Mouse (Mus musculus): ENCODE results near the gene Dgkz. TPM values are rescaled to one million over a fixed set of nuclear protein-coding genes. Genes with fewer than 3 reads are reported as not detected.

The Dgkz gene
- 42.2 and 61.5 TPM in 2 replicates for total RNA-seq (2021)
- long read RNA-seq, transcript Dgkz-201 (31 exons, 3,584 nt), result major isoform, 6 of 26 reads
- long read RNA-seq, partial matches to known transcripts, result 8 of 26 reads
- long read RNA-seq, other reads (novel, unspliced or antisense), result 10 of 26 reads

DNA sequence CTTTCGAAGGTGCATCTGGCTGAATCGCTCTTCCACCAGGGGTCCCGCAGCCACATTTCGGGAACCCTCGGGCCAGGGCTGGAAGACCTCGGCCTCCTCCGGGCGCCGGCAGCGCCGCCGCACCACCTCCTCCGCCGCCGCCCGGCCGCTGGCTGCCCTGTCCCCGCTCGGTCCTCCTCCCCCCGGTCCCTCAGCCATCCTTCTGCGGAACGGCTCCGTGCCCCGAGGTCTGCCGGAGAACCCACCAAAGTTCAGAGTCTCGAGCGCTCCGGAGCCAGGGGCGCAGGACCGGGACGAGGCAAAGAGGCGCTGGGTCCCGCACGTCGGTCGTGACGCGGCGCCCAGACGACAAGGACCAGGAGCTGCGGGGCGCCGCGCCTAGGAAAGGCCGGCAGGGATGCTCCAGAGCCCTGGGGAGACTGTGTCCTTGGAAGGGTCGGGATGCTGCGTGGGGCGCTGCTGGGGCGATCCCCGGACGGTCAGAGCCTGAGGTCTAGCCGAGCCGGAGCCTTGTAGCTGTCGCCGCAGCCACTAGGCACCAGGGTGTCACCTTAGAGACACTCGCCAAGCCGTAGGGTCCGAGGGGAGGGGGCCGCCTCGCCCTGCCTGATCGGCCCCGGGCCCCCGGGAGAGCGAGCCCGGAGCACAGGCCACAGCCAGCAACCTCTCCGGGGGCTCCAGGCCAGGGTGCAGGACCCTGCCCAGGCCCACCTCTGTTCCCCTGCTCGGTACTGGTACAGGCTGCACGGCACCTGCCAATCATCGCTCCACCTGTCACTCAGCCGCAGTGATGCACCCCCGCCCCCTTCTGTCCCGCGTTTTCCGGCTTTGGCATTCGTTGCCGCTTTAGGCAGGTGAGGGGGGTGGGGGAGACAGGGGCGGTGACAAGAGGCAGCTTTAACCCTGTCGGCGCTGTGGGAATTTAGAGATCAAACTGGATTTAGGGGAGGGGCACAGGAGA is at the start of gene Dgkz:
Gene Dgkz, minus strand, starts transcription at position 284 of the 961 bp plus-strand sequence.
- DNase-seq, result peak; percentile 18

DNA sequence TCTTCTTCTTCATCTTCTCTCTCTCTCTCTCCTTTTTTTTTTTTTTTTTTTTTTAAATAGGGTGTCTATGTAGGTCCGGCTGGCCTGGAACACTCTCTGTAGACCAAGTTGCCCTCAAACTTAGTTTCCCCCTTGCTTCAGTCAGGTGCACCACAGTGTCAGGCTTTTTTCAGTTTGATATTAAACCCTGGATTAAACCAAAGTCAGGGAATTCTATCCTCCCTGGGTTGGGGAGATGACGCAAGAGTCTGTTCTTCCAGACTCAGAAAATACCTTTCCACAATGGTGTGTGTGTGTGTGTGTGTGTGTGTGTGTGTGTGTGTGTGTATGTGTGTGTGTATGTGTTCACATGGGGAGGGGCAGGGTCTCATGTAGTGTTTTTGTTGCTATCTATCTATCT is 49.5 kb upstream of the Dgkz start:
- no peak for DNase-seq

DNA sequence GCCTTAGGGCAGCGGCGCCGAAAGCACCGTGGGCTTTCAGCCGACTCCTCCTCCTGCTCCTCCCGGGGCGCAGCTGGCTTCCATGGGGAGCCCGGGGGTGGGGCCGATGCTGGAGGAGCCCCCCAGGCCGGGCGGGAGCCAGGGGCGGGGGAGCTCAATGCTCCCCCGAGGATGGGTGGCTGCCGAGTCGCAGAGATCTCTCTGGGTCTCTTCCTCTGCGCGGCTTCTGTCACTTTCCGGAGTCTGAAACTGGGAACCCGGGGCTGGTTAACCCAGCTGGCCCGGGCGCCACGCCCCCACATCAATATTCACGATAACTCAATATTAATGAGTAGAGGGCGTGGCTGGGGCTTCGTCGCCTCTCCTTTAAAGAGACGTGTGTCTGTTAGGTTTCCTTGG is 48.6 kb upstream of the Dgkz start, which contains the start of gene Creb3l1:
Gene Creb3l1, minus strand, starts transcription at position 229 of the 399 bp plus-strand sequence.
- peak; percentile 80 for DNase-seq

DNA sequence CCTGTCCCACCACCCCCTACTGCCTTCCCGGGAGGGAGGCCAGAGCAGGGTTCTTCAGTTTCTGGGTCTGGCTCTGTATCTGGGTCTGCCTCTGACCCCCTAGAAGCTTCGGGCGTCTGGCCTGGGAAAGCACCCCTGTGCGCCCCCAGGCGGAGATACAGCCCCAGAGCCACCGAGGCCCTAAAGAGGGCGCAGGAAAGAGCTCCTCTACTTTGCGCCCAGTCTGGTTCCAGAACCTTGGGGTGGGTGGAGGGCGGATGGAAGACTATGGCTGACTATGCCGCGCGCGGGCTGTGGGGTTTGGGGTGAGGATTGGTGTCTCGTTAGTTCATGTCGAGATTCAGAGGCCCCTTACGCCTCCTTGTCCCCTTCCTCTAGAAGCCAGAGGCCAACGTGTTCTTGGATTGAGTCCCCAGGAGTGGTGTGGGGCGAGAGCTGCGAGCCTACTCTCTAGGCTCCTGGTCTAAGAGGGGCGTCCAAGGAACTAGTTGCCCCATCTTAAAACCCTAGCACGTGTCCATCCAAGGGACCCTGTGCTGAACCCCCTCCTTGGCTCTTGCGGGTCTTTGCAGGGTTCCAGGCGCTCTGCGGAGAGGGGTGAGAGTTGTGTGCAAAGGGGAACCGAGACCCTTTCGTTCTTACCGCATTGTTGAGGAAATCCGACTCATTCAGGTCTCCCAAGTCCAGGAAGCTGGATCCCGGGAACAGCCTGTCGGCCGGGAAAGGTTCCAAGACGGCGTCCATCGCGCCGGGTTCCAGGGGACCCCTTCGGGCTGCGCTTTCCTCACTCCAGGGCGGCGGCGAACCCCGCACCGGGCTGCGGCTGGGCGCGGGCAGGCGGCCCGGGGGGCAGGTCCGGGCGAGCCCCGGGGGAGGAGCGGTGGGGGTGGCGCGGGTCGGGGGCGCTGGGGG is 48.0 kb upstream of the Dgkz start:
- peak; percentile 35 for DNase-seq

DNA sequence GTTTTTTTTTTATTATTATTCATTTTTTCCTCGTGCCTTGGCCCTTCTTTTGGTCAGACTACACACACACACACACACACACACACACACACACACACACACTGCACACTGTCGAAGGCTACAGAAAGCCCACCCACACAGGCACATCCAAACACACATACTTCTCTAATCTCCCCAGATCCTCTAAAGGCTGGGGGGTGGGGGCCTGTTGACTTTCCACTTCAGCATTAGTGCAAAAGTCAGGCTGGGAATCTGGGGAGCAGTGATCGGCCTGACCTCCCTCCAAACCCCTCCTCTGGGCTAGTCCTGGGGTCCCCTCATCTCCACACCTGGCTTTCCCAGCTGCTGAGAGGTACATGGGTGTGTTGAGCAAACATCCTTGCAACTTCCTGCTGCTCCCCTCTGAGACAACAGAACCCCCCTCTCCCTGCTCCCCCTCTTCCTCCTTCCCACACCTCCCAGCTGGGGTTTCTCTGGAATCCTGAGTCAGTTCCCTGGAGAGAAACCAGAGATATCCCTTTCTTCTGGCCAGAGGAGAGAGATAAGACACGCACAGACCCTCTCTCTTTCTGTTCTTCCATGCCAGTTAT is 45.1 kb upstream of the Dgkz start:
- no peak for DNase-seq

DNA sequence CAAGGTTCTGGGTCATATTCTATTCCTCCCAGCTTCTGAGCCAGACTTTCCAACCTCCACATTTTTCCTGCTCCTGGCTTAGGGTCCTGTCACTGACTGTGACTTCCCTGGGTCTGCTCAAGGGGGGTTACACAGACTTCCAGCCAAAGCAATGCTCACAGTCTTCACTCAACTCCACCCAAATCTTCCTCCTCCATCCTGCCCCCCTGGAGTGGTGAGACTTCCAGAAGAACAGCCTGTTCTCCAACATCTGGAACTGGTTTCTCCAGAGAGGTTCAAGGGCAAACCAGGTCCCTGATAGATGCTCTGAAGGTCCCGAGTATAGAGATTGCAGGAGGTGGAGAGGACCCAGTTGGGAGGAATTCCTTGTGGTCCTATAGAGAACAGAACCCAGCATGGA is 41.8 kb upstream of the Dgkz start:
- no peak for DNase-seq

DNA sequence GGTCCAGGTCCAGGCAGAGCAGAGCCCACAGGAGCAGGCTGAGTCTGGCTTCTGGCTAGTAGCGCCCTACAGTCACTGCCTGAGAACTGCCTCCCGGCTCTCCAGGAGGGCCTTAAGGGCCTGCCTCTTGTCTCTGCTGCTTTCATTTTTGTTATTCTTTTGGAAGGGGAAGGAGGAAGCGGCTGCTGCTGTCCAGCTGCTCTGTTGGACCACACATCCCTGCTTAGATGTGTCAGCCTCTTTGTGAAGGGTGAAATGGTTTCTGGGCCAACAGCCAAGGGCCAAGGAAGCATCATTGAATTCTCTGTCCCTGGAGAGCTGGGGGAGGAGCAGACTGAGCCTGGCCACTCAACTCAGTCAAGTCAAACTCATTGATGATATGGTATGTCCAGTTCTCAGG is 41.3 kb upstream of the Dgkz start:
- DNase-seq, result peak; percentile 75

DNA sequence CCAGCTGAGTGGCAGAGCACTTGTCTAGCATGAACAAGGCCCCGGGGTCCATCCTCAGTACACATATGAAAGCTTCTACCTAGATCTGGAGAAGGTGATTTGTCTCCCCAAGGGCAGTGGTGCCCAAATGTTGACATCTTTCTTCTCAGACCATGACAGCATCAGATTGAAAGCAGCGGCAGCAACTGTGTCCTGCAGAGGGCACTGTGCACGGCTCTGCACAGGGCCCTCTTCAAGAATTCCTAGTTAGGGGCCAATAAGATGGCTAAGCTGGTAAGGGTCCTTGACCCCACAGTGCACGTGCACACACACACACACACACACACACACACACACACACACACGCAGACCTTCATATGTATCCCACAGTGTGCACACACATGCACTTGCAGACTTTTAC is 39.2 kb upstream of the Dgkz start:
- no peak for DNase-seq

DNA sequence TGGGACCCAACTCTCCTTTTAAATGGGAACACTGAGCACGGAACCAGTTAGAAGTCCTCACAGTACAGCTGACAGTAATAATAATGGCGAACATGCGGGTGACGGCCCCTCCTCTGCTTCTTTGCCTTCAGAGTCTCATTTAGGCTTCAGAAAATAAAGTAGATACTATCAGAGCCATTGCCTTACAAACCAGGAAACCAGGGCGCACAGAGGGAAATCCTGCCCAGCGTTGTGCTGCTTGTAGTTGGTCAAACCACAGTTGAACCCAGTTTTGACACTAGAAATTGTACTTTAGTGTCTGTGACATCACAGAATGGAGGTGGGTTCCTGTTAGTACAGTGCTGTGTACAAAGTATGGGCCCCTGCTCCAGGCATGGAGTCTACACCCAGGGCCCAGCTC is 38.6 kb upstream of the Dgkz start:
- DNase-seq, result no peak

DNA sequence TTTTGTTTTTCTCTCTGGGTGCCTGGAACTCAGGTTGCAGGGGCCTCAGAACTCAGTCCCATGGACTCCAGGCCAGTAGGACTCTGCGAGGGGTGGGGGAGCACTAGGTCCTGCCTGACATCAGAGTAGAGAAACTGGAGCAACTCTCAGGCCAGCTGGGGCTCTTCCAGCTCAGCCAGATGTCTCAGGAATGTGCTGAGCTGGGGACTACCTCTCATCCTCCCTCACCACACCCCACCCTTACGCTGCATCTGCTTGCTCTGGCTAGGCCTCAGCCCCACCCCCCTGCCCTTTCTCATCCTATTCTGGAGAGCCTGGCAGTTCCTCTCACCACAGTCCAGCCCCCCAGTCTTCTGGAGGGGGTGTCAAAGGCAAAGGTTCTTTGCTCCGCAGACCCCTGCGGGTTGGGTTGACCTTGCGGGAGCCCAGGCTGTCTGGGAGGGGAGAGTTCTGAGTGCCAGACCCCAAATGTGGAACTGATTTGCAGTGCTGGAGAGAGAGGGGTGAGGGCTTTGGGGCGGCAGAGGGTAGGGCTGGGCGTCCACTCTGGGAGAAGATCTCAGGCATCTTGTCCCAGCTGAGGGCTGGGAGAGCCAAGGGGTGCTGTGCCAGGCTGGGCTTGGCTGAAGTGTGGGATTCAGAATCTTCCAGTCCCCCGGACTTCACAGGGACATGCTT is 37.2 kb upstream of the Dgkz start:
- DNase-seq, result no peak

DNA sequence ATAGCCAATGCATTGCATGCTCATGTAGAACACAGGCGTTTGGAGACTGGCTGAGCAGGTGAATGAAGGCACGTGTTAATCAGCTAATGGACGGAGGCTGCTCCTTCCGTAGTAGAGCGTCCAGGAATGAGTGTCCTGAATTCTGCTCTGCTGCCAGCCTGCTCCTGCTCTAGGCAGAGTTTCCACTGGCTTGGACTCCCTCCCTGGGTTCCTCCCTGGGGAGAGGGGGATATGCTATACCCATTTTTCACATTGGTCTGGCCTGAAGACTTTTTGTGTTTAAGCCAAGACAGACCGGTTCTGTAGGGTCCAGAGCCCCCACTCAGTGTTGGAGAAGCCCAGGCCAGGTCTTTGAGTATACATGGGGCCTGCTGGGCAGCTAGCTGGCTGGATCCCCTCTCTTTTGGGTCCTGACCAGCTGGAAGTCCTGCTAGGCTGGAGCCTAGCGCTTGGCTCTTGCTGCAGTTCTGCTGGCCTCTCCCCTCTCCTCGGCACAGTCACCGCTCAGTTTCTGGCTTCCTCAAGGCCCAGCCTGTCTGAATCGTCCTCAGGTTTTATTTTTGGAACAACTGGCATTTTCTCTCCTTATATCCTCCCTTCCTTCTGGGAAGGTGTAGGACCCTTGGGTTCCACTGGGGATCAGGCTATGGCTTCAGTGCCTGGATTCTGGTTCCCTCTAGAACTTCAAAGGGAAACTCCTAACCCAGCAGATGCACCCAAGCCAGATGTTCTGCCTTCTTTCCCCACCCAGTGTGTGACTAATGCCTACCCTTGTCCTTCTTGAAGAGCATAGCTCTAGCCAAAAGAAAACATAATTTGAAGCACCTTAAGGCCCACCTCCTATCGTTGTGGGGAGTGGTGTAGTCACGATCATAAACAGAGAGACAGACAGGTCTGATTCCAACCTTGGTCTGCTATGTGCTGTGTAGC is 36.0 kb upstream of the Dgkz start:
- DNase-seq, result no peak

DNA sequence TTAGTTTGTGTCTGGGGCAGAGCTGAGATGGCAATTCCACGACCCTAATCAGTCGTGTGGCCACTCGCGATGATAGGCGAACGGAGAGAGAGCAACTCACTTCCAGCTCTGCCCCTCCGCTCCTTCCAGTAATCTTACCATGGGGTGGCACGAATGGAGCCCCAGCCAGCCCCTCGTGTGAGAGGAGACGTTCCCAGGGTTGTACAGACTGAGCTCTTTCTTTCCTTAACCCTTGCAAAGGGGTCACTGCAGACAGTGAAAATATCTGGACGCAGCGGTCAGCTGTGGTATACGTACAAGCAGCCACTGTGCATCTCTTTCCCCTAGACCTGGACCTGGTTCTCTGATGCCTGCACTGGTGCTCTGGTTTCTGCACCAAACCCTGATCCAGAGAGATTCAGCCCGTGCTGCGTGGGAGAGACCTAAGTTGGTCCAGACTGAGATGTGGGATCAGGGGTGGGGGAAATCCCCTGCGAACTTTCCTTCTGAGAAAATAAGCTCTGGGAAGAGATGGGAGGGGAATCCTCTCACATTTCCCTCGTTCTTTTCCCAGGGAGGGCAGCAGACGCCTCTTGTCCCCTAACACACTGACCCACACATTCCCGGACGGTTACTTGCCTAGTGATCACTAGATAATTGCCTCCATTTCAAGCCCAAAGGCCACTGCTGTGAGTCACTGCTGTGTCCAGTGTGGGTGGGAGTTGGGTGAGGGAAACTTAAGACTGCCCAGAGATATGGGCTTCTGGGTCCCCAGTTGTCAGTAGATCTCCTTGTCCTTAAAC is 33.1 kb upstream of the Dgkz start:
- no peak for DNase-seq

DNA sequence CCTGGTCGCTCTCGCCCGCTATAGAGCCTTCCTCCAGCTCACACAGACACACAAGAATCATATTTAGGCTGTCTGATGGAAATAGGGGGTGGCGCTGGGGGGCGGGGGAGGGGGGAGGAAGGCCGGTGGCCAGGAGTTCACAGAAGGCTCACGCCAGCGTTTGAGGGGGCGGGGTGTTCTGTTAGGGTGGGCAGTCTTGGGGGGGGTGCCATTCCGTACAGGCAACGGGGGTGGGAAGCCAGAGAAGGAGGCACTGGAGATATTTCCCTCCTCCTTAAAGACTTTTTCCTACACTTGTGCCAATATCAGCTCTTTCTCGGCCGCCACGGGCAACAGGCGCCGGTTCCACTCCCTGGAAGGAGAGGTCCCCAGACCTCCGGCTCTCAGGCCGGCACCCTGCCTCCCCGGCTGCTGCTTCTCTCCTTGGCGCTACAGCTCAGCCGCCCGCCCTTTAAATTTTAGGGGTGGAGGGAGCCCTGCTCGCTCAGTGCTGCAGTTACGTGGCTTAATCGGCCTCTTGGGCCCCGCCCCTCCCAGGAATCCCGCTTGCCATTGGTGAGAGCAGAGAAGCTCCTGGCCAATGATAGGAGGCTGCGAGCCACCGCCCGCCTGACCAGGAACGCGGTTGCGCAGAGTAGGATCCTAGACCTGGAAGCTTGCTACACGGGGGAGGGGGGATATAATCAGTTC is 32.4 kb upstream of the Dgkz start:
- peak; percentile 97 for DNase-seq

DNA sequence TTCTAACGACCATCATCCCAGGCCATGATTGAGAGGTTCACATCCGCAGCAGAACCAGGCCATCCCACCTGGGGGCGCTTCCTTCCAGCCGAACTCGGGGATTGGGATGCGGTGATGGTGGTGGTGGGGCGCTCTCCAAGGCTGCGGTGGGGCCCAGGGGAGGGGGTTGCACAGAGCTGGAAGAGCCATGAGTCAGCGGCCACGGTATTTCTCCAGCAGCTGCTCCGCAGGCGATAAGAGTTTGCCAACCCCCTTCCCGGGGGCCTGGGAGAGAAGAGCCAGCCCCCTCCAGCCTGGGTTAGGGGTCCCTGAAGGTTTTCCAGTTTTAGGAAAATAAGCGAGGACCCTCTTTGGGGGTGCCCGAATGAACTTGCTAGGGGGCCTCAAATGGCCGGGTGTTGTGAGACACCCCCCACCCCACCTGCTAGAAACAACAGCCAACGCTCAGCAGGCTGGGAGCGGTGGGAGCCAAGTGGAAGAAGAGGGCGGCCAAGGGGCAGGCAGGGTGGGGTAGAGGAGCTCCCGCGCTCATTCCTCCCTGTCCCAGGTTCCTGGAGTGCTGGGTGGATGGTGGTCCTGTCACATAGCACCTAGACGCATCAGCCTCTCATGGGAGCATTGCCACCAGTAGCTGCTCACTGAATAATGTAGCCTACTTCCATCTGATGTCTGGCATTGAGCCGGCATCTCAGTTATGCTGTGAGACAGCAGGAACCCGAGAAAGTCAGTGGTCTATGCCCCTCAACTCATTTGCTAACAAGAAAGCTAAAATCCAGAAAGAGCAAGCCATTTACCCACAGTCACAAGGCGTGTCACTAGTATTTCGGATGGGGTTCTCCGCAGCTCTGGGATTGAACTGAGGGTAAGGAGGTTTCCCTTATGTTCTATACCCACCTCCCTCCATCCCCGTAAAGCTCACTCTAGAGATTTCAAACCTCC is 31.6 kb upstream of the Dgkz start:
- DNase-seq, result peak; percentile 59

DNA sequence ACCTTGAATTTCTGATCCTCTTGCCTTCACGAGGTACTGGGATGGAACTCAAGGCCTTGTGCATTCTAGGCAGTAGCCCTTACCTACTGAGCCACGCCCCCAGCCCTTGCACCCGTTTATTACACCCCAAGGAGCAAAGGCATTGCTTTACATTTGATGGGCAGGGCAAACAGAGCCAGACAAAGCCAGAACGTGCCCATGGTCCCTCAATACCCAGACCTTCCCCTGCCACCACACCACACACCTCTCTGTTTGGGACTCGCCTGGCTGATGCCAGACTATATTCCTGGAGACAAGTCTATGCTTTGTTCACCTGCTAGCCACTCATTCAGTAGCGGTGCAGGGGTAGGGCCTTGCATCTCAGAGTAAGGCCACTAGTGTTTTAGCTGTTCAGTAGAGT is 30.8 kb upstream of the Dgkz start:
- DNase-seq, result no peak

DNA sequence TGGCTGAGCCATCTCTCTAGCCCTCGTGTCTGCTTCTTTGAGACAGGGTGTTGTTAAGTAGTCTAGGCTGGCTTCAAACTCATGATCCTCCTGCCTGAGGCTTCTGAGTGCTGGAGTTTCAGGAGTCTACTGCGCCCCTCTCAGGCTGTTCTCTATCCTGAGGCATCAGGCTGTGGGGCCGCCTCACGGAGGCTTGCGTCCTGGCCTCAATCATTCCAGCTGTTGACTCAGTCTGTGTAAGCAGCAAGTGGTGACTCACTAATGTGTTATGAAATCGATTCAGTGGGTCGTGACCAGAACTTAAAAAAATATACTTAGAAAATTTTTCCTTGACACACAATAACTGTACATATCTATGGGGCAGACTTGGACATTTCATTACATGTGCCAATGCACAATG is 29.0 kb upstream of the Dgkz start:
- peak; percentile 45 for DNase-seq

DNA sequence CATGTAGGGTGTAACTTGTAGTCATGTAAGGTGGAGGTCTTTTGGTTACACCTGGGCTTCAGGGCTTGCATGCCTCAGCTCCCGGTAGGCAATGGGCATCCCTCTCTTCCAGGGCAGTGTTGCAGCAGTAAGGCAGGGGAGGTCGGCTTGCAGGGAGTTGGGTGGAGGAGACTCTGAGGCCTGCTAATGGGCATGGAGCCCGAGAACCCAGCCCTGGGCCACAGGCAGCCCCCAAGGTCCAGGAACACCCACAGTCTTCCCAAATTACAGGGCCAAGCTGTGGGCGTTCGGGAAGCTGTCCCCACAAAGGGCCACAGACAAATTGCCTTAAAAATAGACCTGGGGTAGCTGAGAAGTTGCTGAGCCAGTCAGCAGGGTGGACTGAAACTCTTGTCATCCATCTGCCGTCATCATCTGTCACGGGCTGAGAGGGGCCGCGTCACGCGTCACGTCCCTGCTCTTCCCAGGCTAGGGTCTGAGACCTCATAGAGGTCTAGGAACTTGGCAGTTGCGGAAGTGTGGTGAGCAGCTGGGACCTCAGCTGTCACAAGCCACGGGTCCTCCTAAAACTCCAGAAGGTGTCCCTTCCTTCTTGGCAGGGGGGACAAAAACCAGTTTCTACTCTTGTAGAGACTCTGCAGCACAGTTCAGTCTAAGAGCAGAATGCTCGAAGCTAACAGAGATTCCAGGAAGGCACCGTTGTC is 22.4 kb upstream of the Dgkz start:
- DNase-seq, result no peak
